Mouse (Mus musculus) macrophage (primary cell): ENCODE measurements around the gene Fbxl2. TPM values are rescaled to one million over a fixed set of nuclear protein-coding genes. Genes with fewer than 3 reads are reported as not detected.

Experiments
- H3K27ac ChIP-seq: fragments of 350-480 bp; formaldehyde crosslinking; 2 replicates; pipeline ENCODE4 v1.9.0; 2021
- H3K36me3 ChIP-seq: fragments of 350-480 bp; formaldehyde crosslinking; 2 replicates; pipeline ENCODE4 v1.9.0; 2021; ENCODE audit errors: inconsistent target
- H3K4me3 ChIP-seq: fragments of 350-480 bp; formaldehyde crosslinking; 2 replicates; pipeline ENCODE4 v1.9.0; 2021; ENCODE audit errors: inconsistent target
- H3K79me2 ChIP-seq: fragments of 350-480 bp; formaldehyde crosslinking; 2 replicates; pipeline ENCODE4 v1.9.0; 2021; ENCODE audit errors: inconsistent target
- WGBS: methylation state at CpG from one replicate; pipeline ENCODE4 v1.1.7; 2026; ENCODE audit warnings: inconsistent platforms; ENCODE audit not compliant: missing documents; 5-methylcytosine and 5-hydroxymethylcytosine counted together
- polyA plus RNA-seq: library from polyadenylated mRNA; stranded (reverse); fragments of 250-400 nt; gene quantifications from 3 replicates; pipeline ENCODE4 v1.2.4, GENCODE M21; 2018; ENCODE audit warnings: inconsistent platforms

The Fbxl2 gene
- polyA plus RNA-seq, 1 experiment from 2014 or later = 4.1 TPM

DNA sequence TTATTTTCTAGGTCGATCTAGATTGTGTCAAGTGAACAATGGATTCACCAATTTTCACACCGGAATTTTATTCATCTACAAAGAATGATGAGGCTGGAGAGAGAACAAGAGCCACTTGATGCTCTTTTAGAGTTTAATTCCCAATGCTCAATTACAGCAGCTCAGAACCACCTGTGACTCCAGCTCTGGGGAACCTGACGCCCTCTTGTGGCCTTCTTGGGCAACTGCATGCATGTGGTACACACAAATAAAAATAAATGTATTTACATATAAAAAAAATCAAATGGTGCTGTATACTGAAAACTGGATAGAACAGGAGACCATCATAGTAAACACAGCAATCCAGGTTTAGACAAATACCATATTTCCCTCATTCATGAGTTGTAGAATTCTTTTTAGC lies 1.5 kb downstream of the Fbxl2 start:
- Histone ChIP-seq H3K79me2 (no peaks in the 10 kb centered on the region), H3K27ac (no peak overlapping the region), H3K36me3 (no peaks in the 10 kb centered on the region), H3K4me3 (no peak overlapping the region)
- 56% methylated on average over 3 of the region's 3 CpGs for WGBS

DNA sequence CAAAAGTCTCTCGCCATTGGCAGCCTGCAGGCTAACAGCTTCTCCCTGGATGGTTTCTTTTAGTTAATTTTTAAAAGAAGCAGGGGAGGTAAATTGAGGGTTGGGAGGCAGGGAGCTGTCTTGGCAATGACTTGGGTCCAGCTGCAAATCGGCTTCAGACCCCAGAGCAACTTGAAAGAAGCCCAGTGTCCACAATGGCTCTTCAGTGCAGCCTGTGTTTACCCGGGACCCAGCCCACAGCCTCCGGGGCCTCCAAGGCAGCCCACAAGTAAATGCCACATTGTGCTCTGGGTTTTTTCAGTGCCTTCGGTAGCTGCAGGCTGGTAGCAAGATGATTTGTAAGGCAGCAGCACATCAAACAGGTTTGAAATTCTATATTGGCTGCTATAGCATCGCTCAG lies 3.5 kb downstream of the Fbxl2 start:
- Histone ChIP-seq H3K27ac (no peak overlapping the region), H3K36me3 (no peaks in the 10 kb centered on the region), H3K4me3 (no peak overlapping the region), H3K79me2 (no peaks in the 10 kb centered on the region)
- 80% methylated on average over 6 of the region's 6 CpGs for WGBS

DNA sequence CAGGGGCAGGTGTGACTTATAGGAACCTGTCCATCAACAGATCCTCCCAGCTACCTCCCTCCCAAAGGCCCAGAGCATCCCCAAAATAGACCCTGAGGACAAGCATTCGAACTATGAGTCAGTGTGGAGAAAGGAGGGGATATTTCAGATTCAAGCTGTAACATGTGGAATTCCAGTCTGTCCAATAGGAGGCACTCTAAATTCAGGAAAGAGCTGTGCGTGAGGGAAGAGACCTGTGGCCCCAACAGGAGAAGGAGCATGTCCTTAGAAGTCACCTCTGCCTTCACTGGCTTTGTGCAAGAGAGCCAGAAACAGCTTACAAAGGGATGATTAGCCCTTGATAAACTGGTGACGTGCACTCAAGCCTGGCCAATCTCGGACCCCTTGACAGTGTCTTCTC lies 5.0 kb downstream of the Fbxl2 start:
- WGBS = 79% methylated on average over 4 of the region's 4 CpGs
- no peak overlapping the region for H3K4me3 ChIP-seq
- H3K27ac ChIP-seq = no peak overlapping the region
- no peaks in the 10 kb centered on the region for H3K36me3 ChIP-seq
- no peaks in the 10 kb centered on the region for H3K79me2 ChIP-seq

DNA sequence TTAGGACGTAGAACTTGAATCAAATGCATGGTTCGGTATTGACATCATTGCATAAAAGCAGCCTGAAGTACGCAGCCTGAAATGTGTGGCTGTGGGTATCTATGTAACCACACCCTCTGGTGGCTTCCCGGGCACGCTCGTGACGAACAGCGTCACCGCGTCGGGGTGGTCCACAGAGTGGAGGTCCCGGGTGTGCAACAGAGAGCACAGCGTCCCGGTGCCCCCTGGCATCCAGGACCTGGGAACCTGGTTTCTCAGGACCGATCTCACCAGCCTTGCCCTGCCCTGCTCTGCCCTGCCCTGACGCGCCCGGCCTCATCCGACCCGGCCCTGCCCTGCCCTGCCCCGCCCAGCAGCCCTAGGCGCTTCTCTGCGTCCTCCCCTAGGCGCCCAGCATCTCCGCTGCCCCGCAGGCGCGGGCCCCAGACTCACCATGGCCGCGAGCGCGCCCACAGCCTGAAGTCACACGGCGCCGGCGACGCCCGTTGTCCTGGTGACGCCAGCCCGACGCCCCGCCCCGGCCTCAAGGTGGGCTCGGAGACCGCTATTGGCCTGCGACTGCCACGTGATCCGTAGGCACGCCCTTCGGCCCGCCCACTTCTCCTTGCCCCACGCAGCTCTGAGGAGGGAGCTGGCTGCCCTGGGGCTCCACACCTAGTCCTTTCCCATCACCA lies 19.6 kb downstream of the Fbxl2 start:
- H3K4me3 ChIP-seq = peak overlapping the region; percentile 62
- H3K27ac ChIP-seq = 0 out of 2 replicates have a peak overlapping the region, but pooled peaks have one; percentile 10
- H3K36me3 ChIP-seq = no peaks in the 10 kb centered on the region
- WGBS = under 1% methylated on average over 52 of the region's 52 CpGs
- peaks cover 43% of the 10 kb centered on the region for H3K79me2 ChIP-seq

DNA sequence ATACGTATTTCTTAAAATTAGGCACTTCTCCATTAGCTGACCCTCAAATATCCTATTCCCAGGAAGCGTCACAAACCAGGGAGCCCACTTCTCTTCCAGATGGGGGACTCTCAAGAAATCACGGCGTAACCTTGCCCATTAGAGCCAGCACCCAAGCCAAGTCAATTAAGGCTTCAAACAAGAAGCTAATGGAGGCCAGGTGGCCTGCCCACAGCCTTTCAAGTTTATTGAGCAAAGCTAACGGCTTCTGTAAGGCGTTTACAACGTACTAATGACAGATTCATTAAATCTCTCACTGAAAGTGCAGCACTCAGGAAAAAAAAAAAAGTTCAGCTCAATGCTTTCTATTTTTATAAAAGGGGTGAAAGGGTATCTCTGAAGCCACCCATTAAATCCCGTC lies 20.1 kb downstream of the Fbxl2 start:
- H3K4me3 ChIP-seq = peak overlapping the region; percentile 62

DNA sequence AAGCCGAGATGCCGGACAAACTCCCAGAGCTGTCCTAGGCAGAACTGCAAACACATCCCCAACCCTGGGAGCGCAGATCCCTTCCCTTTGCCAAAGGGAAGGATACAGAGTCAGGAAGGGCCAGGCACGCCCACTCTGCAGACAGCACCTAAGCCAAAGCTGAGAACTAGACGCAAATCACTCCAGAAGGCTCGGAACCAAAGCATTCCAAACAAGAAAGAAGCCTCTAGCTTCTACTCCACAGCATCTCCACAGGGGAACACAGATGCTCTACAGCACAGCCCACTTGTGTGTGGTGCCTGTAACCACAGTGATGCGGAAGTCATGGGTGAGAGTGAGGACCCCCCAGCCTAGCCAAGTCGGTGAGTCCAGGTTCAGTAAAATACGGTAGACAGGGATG lies 20.8 kb downstream of the Fbxl2 start:
- Histone ChIP-seq H3K27ac (no peak overlapping the region), H3K36me3 (no peaks in the 10 kb centered on the region), H3K79me2 (peaks cover 56% of the 10 kb centered on the region), H3K4me3 (peak overlapping the region; percentile 62)
- WGBS = 56% methylated on average over 9 of the region's 9 CpGs

More for the DNA sequence above, 20.1 kb downstream of the Fbxl2 start:
- Histone ChIP-seq H3K79me2 (peaks cover 49% of the 10 kb centered on the region), H3K27ac (0 out of 2 replicates have a peak overlapping the region, but pooled peaks have one; percentile 10), H3K36me3 (no peaks in the 10 kb centered on the region)
- 16% methylated on average over 8 of the region's 8 CpGs for WGBS

DNA sequence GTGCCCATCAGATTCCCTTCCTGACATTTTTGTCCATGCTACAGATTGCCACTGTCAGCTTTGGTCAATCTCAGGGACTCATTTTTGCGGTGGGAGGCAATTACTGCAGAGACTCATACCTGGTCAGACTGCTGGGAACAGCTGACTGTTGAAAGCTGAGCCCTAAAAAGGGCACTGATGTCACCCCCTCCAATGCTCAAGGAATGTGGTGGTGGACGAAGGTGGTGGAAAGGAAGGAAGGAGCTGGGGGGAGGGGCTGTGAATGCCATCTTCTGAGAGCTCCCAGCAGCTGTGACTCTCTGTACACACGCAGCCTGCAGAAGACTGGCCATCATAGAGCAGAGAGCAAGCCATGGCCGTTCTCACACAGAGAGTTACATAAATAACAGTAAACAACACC lies 23.9 kb downstream of the Fbxl2 start:
- H3K79me2 ChIP-seq = peaks cover 72% of the 10 kb centered on the region
- H3K27ac ChIP-seq = no peak overlapping the region
- H3K4me3 ChIP-seq = no peak overlapping the region
- no peaks in the 10 kb centered on the region for H3K36me3 ChIP-seq
- WGBS = 88% methylated on average over 4 of the region's 4 CpGs

DNA sequence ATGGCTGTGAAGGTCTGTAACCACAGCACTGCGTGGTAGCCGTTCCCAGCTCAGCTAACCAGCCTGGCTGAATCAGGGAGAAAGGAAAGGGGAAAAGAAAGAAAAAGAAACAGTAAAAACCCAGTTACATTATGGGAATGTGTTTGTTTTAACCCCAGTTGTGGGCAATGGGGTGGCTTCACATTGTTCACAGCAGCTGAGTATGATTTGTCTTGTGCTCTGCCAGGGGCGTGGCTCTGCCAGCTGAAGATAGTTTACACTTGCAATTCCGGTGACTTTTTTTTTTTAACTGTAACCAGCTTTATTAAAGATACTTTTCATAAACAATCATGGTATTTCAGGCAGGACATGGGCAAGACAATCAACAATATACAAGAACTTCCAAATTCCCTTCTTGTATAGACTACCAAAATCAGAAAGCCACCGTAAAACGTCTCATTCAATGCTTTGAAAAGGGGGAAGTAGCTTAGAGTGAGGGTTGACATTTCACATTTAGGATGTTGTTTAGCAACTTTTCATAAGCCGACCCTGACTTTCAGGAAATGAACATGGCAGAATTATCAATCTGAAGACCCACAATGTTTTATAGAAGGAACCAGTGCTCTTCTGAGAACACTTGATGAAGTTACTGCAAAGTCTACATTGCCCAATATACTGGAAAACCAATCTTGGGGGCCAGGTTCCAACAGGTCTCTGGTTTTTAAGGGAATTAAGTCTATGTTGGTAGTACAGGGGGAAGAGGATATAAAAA lies 26.8 kb downstream of the Fbxl2 start:
- WGBS = 29% methylated on average over 7 of the region's 7 CpGs
- H3K79me2 ChIP-seq = peaks cover 57% of the 10 kb centered on the region
- H3K27ac ChIP-seq = peak overlapping the region; percentile 67
- peak overlapping the region; percentile 2; the same call in 1 of the 2 replicates for H3K4me3 ChIP-seq
- H3K36me3 ChIP-seq = no peaks in the 10 kb centered on the region

DNA sequence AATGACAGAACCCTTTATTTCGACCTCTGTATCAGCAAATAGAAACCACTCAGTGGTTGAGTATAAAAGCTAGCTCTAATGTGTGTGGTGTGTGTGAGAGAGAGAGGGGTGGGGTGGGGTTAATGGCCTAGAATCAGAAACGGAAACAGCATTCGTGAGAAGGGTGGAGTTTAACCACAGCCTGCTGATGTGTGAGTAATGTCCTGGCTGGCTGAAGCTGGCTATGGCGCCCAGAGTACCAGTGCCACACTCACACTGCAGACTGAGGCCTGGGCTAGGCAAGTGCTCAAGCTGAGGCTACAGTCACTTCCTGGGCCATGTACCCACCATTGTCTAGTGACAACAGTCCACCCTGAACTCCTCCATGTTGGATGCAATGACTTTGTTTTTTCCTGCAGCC lies 29.6 kb downstream of the Fbxl2 start:
- peaks cover 29% of the 10 kb centered on the region for H3K79me2 ChIP-seq
- H3K36me3 ChIP-seq = no peaks in the 10 kb centered on the region
- WGBS = 24% methylated on average over 3 of the region's 4 CpGs
- H3K27ac ChIP-seq = peak overlapping the region; percentile 46
- no peak overlapping the region for H3K4me3 ChIP-seq

DNA sequence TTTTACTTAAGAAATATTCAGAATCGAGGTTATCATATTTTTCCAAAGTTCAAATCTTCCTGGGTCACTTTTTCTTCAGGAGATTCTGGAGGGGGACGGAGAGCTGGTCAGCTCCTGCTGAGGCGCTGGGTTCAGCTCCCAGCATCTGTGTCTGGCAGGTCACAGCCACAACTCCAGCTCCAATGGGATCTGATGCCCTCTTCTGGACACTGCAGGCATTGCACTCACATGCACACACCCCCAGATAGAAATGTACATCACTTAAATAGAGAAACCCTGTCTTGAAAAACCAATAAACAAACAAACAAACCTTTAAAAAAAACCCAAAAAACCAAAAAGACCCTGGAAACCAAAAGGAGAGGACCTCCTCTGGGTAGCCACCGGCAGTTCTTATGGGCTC lies 30.3 kb downstream of the Fbxl2 start:
- 94% methylated on average over 4 of the region's 4 CpGs for WGBS

DNA sequence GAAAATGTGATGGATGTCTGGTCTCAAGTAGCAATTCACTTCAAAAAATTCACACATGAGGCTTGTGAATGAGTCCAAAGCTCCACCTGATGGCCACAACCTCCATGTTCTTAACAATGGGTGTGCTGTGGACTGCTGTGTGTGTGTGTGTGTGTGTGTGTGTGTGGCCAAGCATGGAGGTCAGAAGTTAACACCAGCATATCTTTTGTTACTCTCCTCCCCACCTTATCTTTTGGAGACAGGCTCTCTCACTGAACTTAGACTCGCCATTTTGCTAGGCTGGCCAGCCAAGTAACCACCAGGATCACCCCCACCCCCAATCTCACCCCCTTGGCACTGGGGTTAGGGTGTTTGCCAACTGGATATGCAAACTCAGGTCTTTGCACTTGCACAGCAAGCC lies 32.0 kb downstream of the Fbxl2 start:
- H3K4me3 ChIP-seq = no peak overlapping the region
- H3K36me3 ChIP-seq = no peaks in the 10 kb centered on the region
- 89% methylated on average over 1 of the region's 1 CpGs for WGBS
- H3K27ac ChIP-seq = no peak overlapping the region
- H3K79me2 ChIP-seq = peaks cover 12% of the 10 kb centered on the region

More for the DNA sequence above, 30.3 kb downstream of the Fbxl2 start:
- no peak overlapping the region for H3K4me3 ChIP-seq
- peaks cover 22% of the 10 kb centered on the region for H3K79me2 ChIP-seq
- H3K36me3 ChIP-seq = no peaks in the 10 kb centered on the region
- peak overlapping the region; percentile 21; the same call in 1 of the 2 replicates for H3K27ac ChIP-seq

DNA sequence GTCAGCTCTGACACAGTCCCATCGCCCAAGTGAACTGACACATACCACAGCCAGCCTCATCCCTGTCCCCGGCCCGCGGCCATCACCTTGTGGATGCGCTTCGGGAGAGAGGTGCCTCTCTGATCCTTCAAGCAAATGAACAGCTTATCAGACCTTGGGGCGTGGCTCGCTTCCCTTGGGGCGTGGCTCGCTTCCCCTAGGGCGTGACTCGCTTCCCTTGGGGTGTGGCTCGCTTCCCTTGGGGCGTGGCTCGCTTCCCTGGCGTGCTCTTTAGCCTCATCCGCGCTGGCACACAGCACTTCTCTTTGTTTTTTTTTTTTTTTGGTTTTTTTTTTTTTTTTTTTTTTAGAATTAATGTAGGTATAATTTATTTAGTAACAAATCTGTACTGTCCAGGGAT lies 34.8 kb downstream of the Fbxl2 start:
- no peak overlapping the region for H3K27ac ChIP-seq
- WGBS = 84% methylated on average over 16 of the region's 18 CpGs
- no peak overlapping the region for H3K4me3 ChIP-seq
- no peaks in the 10 kb centered on the region for H3K36me3 ChIP-seq
- no peaks in the 10 kb centered on the region for H3K79me2 ChIP-seq

DNA sequence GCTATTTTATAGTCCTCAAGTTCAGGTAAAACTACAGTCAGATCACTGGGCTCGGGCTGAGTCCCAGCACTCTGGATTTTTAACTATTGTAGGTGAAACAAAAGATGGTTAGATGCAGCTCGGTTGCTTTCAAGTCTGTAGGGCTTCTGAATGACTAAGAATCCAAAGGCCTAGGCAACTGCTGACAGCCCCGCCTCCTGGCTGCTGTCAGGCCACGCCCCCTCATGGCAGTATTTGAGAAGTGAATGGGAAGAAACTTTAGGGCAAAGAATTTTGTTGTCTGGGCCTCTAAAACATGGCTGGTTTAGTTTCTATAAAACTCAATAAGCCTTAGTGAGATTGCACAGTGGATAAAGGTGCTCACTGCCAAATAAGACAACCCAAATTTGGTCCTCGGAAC lies 36.5 kb downstream of the Fbxl2 start:
- Histone ChIP-seq H3K79me2 (no peaks in the 10 kb centered on the region), H3K4me3 (no peak overlapping the region), H3K27ac (no peak overlapping the region), H3K36me3 (no peaks in the 10 kb centered on the region)
- WGBS = 63% methylated on average over 5 of the region's 5 CpGs

DNA sequence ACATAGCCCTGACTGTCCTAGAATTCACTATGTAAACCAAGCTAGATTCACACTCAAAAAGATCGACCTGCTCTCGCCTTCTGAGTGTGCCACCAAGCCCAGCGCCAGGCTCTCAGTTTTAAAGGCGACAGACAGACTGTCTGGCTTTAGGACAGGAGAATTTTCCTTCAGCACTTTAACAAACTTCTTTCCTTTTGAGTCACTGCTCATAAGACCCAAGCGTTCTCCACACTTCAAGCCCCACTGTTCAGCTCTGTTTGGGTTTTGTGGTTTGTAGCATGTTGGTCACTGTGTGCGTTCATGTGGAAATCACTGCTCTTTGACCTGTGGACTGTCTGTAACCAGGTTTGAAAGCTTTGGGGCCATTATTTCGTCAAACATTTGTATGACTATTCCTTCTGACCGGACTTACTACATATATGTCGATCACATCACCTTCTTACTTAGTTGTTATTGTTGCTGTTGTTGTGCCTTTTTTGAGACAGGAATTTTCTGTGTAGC lies 38.1 kb downstream of the Fbxl2 start:
- no peak overlapping the region for H3K4me3 ChIP-seq
- WGBS = 84% methylated on average over 9 of the region's 9 CpGs

DNA sequence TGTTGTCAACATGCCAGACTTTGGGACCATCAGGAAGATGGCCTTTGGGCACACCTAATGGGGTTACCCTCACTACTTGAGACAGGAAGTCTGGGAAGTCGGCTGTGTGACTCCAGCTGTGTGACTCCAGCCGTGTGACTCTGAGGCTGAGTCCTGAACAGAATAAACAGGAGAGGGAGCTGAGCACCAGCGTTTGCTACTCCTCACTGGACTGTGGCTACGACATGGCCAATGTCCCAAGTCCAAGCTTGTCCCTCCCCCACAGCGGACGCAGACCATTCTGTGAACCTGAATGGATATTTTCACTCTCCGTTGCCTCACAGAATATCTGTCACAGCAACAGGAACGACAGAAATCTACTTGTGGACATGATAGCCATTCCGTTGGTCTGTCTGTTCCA lies 39.2 kb downstream of the Fbxl2 start:
- no peaks in the 10 kb centered on the region for H3K36me3 ChIP-seq
- 75% methylated on average over 9 of the region's 9 CpGs for WGBS
- H3K27ac ChIP-seq = no peak overlapping the region
- H3K4me3 ChIP-seq = no peak overlapping the region
- no peaks in the 10 kb centered on the region for H3K79me2 ChIP-seq

More for the DNA sequence above, 38.1 kb downstream of the Fbxl2 start:
- no peaks in the 10 kb centered on the region for H3K79me2 ChIP-seq
- H3K27ac ChIP-seq = no peak overlapping the region
- H3K36me3 ChIP-seq = no peaks in the 10 kb centered on the region
